Mouse (Mus musculus) embryonic facial prominence, embryonic 15.5 days (tissue): ENCODE measurements around the gene Gm20605. TPM values are rescaled to one million over a fixed set of nuclear protein-coding genes. Genes with fewer than 3 reads are reported as not detected.
A peak's percentile ranks its signal among the peaks of the same experiment; 100 is the strongest.

Experiments
- ATAC-seq: fragments of 200-750 bp; cut with Nextera tagmentation; 2 replicates; pipeline ENCODE4 v1.8.0; 2017; ENCODE audit warnings: low read depth, moderate TSS enrichment; ENCODE audit not compliant: insufficient number of reproducible peaks, low FRiP score, low TSS enrichment
- H3K27ac ChIP-seq: fragments of 300-500 bp; sonication (generic); replicated peaks from 2 replicates; pipeline ENCODE4 v1.5.1; 2015; ENCODE audit warnings: mild to moderate bottlenecking, inconsistent platforms
- H3K27me3 ChIP-seq: fragments of 300-500 bp; sonication (generic); 2 replicates; pipeline ENCODE4 v1.6.1; 2015; ENCODE audit warnings: inconsistent platforms
- H3K36me3 ChIP-seq: fragments of 300-500 bp; sonication (generic); 2 replicates; pipeline ENCODE4 v1.6.1; 2015; ENCODE audit warnings: mild to moderate bottlenecking, inconsistent platforms
- H3K4me1 ChIP-seq: fragments of 300-500 bp; sonication (generic); 2 replicates; pipeline ENCODE4 v1.6.1; 2015; ENCODE audit warnings: inconsistent platforms
- H3K4me2 ChIP-seq: fragments of 300-500 bp; sonication (generic); replicated peaks from 2 replicates; pipeline ENCODE4 v1.6.1; 2015; ENCODE audit warnings: mild to moderate bottlenecking, inconsistent platforms
- H3K4me3 ChIP-seq: fragments of 300-500 bp; sonication (generic); replicated peaks from 2 replicates; pipeline ENCODE4 v1.5.1; 2015; ENCODE audit warnings: mild to moderate bottlenecking, inconsistent platforms
- H3K9ac ChIP-seq: fragments of 300-500 bp; sonication (generic); 2 replicates; pipeline ENCODE4 v1.6.1; 2015; ENCODE audit warnings: inconsistent platforms
- H3K9me3 ChIP-seq: fragments of 300-500 bp; sonication (generic); replicated peaks from 2 replicates; pipeline ENCODE4 v1.6.1; 2016; ENCODE audit warnings: inconsistent platforms
- WGBS: fragments of 180-500 bp; shearing (Covaris S2); methylation state at CpG from one replicate; pipeline ENCODE4 v1.1.7; 2015; 5-methylcytosine and 5-hydroxymethylcytosine counted together
- polyA plus RNA-seq: library from polyadenylated mRNA; unstranded; fragments of >200 nt; fragmentation: Nextera tagmentation; extraction: Ambion mirVana; gene quantifications from 2 replicates; pipeline ENCODE4 v1.2.1, GENCODE M21; 2015

Gm20605 gene
- polyA plus RNA-seq, 1 experiment from 2014 or later = 13.1 TPM

GRCm38 (mm10) chr5:137599600-137599999, 29.4 kb upstream of the Gm20605 start:
- Histone ChIP-seq H3K4me2 (peak overlapping the region; percentile 92), H3K9me3 (no peaks in the 10 kb centered on the region), H3K9ac (peak overlapping the region; percentile 94), H3K4me3 (peak overlapping the region; percentile 72), H3K27ac (no peak overlapping the region; the same call in 1 of the 2 replicates), H3K27me3 (no peaks in the 10 kb centered on the region), H3K4me1 (peaks cover 23% of the 10 kb centered on the region), H3K36me3 (peaks cover 11% of the 10 kb centered on the region; the same call in 1 of the 2 replicates)
- WGBS = 48% methylated on average over 9 of the region's 9 CpGs
- ATAC-seq = no peak

- ATAC-seq = no peak
- Histone ChIP-seq H3K4me2 (peak overlapping the region; percentile 92), H3K4me3 (peak overlapping the region; percentile 72), H3K27ac (peak overlapping the region; percentile 89), H3K27me3 (no peaks in the 10 kb centered on the region), H3K4me1 (peaks cover 23% of the 10 kb centered on the region), H3K9ac (peak overlapping the region; percentile 94), H3K36me3 (peaks cover 17% of the 10 kb centered on the region), H3K9me3 (no peaks in the 10 kb centered on the region)
- 2% methylated on average over 19 of the region's 19 CpGs for WGBS
These were observed 28.7 kb upstream of the Gm20605 start for GRCm38 (mm10) chr5:137600281-137600618.

GRCm38 (mm10) chr5:137600619-137601364, 28.2 kb upstream of the Gm20605 start, which contains the start of gene Mospd3:
Gene Mospd3, minus strand, starts transcription at chr5:137601058.
- Histone ChIP-seq H3K27ac (peak within 1 kb of the TSS; percentile 89), H3K4me2 (peak within 1 kb of the TSS; percentile 92), H3K9me3 (no peaks in the 10 kb centered on the region), H3K27me3 (no peaks in the 10 kb centered on the region), H3K9ac (peak within 1 kb of the TSS; percentile 94), H3K36me3 (peaks cover 23% of the 10 kb centered on the region), H3K4me1 (peaks cover 23% of the 10 kb centered on the region), H3K4me3 (peak within 1 kb of the TSS; percentile 72)
- under 1% methylated on average over 41 of the region's 41 CpGs for WGBS
- peak; percentile 95 for ATAC-seq

GRCm38 (mm10) chr5:137601365-137601729, 27.6 kb upstream of the Gm20605 start:
- H3K4me2 ChIP-seq = peak overlapping the region; percentile 92
- H3K9ac ChIP-seq = peak overlapping the region; percentile 33
- peaks cover 23% of the 10 kb centered on the region for H3K4me1 ChIP-seq
- no peaks in the 10 kb centered on the region for H3K9me3 ChIP-seq
- no peaks in the 10 kb centered on the region for H3K27me3 ChIP-seq
- WGBS = under 1% methylated on average over 22 of the region's 22 CpGs
- H3K36me3 ChIP-seq = peaks cover 28% of the 10 kb centered on the region
- ATAC-seq = no peak
- H3K27ac ChIP-seq = peak overlapping the region; percentile 89
- peak overlapping the region; percentile 72 for H3K4me3 ChIP-seq

- 20% methylated on average over 26 of the region's 26 CpGs for WGBS
- H3K27me3 ChIP-seq = no peaks in the 10 kb centered on the region
- peak overlapping the region; percentile 15; the same call in 1 of the 2 replicates for H3K9ac ChIP-seq
- H3K9me3 ChIP-seq = no peaks in the 10 kb centered on the region
- ATAC-seq = no peak
- H3K4me1 ChIP-seq = peaks cover 59% of the 10 kb centered on the region
- peaks cover 29% of the 10 kb centered on the region for H3K36me3 ChIP-seq
- H3K27ac ChIP-seq = no peak overlapping the region
- peak overlapping the region; percentile 53 for H3K4me2 ChIP-seq
- H3K4me3 ChIP-seq = peak overlapping the region; percentile 30
These were observed 20.9 kb upstream of the Gm20605 start for GRCm38 (mm10) chr5:137607860-137608653.

- Histone ChIP-seq H3K4me3 (peak overlapping the region; percentile 30), H3K9ac (peak overlapping the region; percentile 15; the same call in 1 of the 2 replicates), H3K4me1 (peaks cover 61% of the 10 kb centered on the region), H3K4me2 (peak overlapping the region; percentile 53), H3K36me3 (peaks cover 29% of the 10 kb centered on the region), H3K27ac (no peak overlapping the region), H3K27me3 (no peaks in the 10 kb centered on the region), H3K9me3 (no peaks in the 10 kb centered on the region)
- ATAC-seq = no peak
- 21% methylated on average over 23 of the region's 23 CpGs for WGBS
These were observed 20.3 kb upstream of the Gm20605 start for GRCm38 (mm10) chr5:137608654-137609190.

GRCm38 (mm10) chr5:137609292-137609691, 19.7 kb upstream of the Gm20605 start:
- Histone ChIP-seq H3K9ac (no peak overlapping the region), H3K36me3 (peaks cover 26% of the 10 kb centered on the region), H3K9me3 (no peaks in the 10 kb centered on the region), H3K4me1 (peaks cover 62% of the 10 kb centered on the region), H3K27me3 (no peaks in the 10 kb centered on the region), H3K4me3 (peak overlapping the region; percentile 41), H3K27ac (peak overlapping the region; percentile 97; the same call in 1 of the 2 replicates), H3K4me2 (peak overlapping the region; percentile 53)
- no peak for ATAC-seq
- 38% methylated on average over 3 of the region's 3 CpGs for WGBS

- peak overlapping the region; percentile 53 for H3K4me2 ChIP-seq
- H3K9me3 ChIP-seq = no peaks in the 10 kb centered on the region
- H3K36me3 ChIP-seq = peaks cover 22% of the 10 kb centered on the region
- H3K27me3 ChIP-seq = no peaks in the 10 kb centered on the region
- H3K4me3 ChIP-seq = peak overlapping the region; percentile 41
- 35% methylated on average over 4 of the region's 4 CpGs for WGBS
- peaks cover 62% of the 10 kb centered on the region for H3K4me1 ChIP-seq
- peak overlapping the region; percentile 97 for H3K27ac ChIP-seq
- peak overlapping the region; percentile 10 for H3K9ac ChIP-seq
- ATAC-seq = no peak
These were observed 18.9 kb upstream of the Gm20605 start for GRCm38 (mm10) chr5:137610056-137610455.

GRCm38 (mm10) chr5:137610548-137611244, 18.3 kb upstream of the Gm20605 start:
- H3K4me1 ChIP-seq = peaks cover 62% of the 10 kb centered on the region
- H3K9ac ChIP-seq = peak overlapping the region; percentile 33; the same call in 1 of the 2 replicates
- no peaks in the 10 kb centered on the region for H3K27me3 ChIP-seq
- H3K4me2 ChIP-seq = peak overlapping the region; percentile 53
- H3K36me3 ChIP-seq = peaks cover 15% of the 10 kb centered on the region
- no peaks in the 10 kb centered on the region for H3K9me3 ChIP-seq
- 2% methylated on average over 12 of the region's 12 CpGs for WGBS
- ATAC-seq = peak; percentile 78
- peak overlapping the region; percentile 97 for H3K27ac ChIP-seq
- H3K4me3 ChIP-seq = peak overlapping the region; percentile 41

GRCm38 (mm10) chr5:137611245-137611602, 17.8 kb upstream of the Gm20605 start:
- H3K4me1 ChIP-seq = peaks cover 62% of the 10 kb centered on the region
- peaks cover 10% of the 10 kb centered on the region for H3K36me3 ChIP-seq
- no peaks in the 10 kb centered on the region for H3K27me3 ChIP-seq
- H3K9me3 ChIP-seq = no peaks in the 10 kb centered on the region
- WGBS = 10% methylated on average over 6 of the region's 6 CpGs
- peak overlapping the region; percentile 41 for H3K4me3 ChIP-seq
- H3K27ac ChIP-seq = peak overlapping the region; percentile 97
- H3K4me2 ChIP-seq = peak overlapping the region; percentile 53
- peak; percentile 71 for ATAC-seq
- H3K9ac ChIP-seq = peak overlapping the region; percentile 33; the same call in 1 of the 2 replicates
